Mouse (Mus musculus) adrenal gland, postnatal 36 days (tissue): ENCODE measurements around the gene Rab3il1. TPM values are rescaled to one million over a fixed set of nuclear protein-coding genes. Genes with fewer than 3 reads are reported as not detected.

Source experiments
- DNase-seq, 2 experiments: peaks; one replicate each; pipeline ENCODE4 v3.0.0; 2021; ENCODE audit warnings: mixed read lengths in 1 of 2
- total RNA-seq, 2 experiments: library from RNA; stranded (reverse); gene quantifications; 2 replicates each; pipeline ENCODE4 v1.2.3; 2021

The Rab3il1 gene
- total RNA-seq, 2 experiments from 2014 or later = 5.6 to 6.6 TPM

- DNase-seq = peak; percentile 84 to 90
Measured at GRCm38 (mm10) chr19:9982852-9983542, 18.5 kb upstream of the Rab3il1 start.

- DNase-seq = no peak
Measured at GRCm38 (mm10) chr19:9984111-9985055, 17.1 kb upstream of the Rab3il1 start.

- DNase-seq = no peak
Measured at GRCm38 (mm10) chr19:9985190-9985899, 16.1 kb upstream of the Rab3il1 start.

- DNase-seq = no peak
Measured at GRCm38 (mm10) chr19:9985900-9986421, 15.5 kb upstream of the Rab3il1 start.

GRCm38 (mm10) chr19:9987192-9987591 is 14.3 kb upstream of the Rab3il1 start:
- no peak for DNase-seq

GRCm38 (mm10) chr19:9987593-9987992 is 13.9 kb upstream of the Rab3il1 start:
- no peak for DNase-seq

- DNase-seq = peak; percentile 35 to 47
Measured at GRCm38 (mm10) chr19:9989171-9989883, 12.1 kb upstream of the Rab3il1 start.

- DNase-seq = no peak
Measured at GRCm38 (mm10) chr19:9989884-9990256, 11.6 kb upstream of the Rab3il1 start.

- peak; percentile 88 to 89 for DNase-seq
Measured at GRCm38 (mm10) chr19:9991304-9991703, 10.2 kb upstream of the Rab3il1 start.

- no peak for DNase-seq
Measured at GRCm38 (mm10) chr19:9992011-9992958, 9.2 kb upstream of the Rab3il1 start.

- DNase-seq = peak; percentile 89 to 93
Measured at GRCm38 (mm10) chr19:9993036-9993656, 8.3 kb upstream of the Rab3il1 start.

- no peak for DNase-seq
Measured at GRCm38 (mm10) chr19:9997204-9998062, 4.0 kb upstream of the Rab3il1 start.

- no peak for DNase-seq
Measured at GRCm38 (mm10) chr19:9998063-9998416, 3.4 kb upstream of the Rab3il1 start.

- no peak for DNase-seq
Measured at GRCm38 (mm10) chr19:9998736-9999486, 2.6 kb upstream of the Rab3il1 start.

GRCm38 (mm10) chr19:10000330-10000729 is 1.1 kb upstream of the Rab3il1 start:
- DNase-seq = peak in 1 of 2 experiments; percentile 55

GRCm38 (mm10) chr19:10003696-10004095 is 2.2 kb downstream of the Rab3il1 start:
- no peak for DNase-seq

- no peak for DNase-seq
Measured at GRCm38 (mm10) chr19:10011408-10011807, 9.9 kb downstream of the Rab3il1 start.

GRCm38 (mm10) chr19:10012827-10013278 is 11.4 kb downstream of the Rab3il1 start:
- DNase-seq = peak in 1 of 2 experiments; percentile 13
